Mouse (Mus musculus): ENCODE results near the gene Tspan3.

Gene Tspan3

GRCm38 (mm10) chr9:56158077-56158476 is 7.2 kb downstream of the Tspan3 start:
- in situ Hi-C loops (cut with MboI): no loop called here

GRCm38 (mm10) chr9:56154572-56154971 is 10.7 kb downstream of the Tspan3 start:
- in situ Hi-C loops (cut with MboI): no loop called here

- in situ Hi-C loops (cut with MboI): no loop called here
Observed at GRCm38 (mm10) chr9:56152482-56153007, 12.7 kb downstream of the Tspan3 start.

DNA sequence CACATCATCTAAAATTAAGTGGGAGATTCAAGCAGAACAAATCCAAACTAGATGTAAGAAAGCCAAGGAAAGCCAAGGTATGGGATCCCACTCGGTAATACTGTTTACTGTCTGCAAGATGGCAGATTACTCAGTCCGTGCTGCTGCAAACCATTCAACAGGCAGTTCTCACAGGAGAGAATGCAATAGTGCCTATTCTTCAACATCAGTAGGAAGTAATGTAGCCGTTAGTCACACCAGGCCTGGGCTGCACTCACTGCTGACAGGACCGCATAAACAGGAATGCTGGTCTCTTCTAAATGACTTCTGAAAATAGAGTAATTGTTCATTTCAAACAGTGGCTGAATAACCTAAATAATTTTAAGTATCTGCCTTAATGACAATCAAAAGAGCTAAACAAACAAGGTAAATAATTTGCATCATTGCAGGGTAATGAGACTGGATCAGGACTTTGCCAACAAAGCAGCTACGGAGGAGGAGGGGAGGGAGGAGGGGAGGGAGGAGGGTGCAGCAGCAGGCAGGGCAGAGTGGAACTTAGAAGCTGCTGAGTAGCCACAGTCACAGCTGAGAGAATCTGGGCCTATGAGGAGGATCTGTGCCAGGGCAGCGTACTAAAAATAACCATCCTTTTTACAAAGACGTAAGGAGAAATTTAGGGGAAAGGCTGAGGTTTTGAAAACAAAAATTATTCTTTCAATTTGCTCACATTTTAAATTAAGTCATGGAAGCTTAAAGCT is 13.4 kb downstream of the Tspan3 start:
- in situ Hi-C loops (cut with MboI): no loop called here

GRCm38 (mm10) chr9:56146326-56146923 is 18.9 kb downstream of the Tspan3 start:
- in situ Hi-C loops (cut with MboI): no loop called here

GRCm38 (mm10) chr9:56144366-56145003 is 20.8 kb downstream of the Tspan3 start:
- in situ Hi-C loops (cut with MboI): no loop called here

DNA sequence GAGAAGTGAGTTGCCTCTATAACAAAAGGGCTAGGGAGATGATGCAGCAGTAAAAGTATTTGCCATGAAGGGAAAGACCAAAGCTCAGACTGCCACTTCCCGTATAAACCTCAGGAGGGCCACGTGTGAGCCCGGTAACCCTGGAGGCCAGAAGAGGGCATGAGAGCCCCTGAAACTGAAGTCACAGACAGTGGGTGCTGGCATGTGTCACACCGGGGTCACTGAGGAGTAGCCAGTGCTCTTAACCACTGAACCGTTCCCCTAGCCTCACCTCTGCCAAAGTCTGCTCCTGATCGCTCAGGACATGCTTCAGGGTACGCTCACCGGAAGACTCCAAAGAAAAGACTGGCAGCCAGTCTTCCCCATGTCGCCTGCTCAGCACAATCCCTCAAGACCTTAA is 23.5 kb downstream of the Tspan3 start:
- in situ Hi-C loops (cut with MboI): no loop called here

GRCm38 (mm10) chr9:56135590-56136197 is 29.6 kb downstream of the Tspan3 start:
- in situ Hi-C loops (cut with MboI): no loop called here

- in situ Hi-C loops (cut with MboI): no loop called here
Observed at GRCm38 (mm10) chr9:56134614-56135013, 30.7 kb downstream of the Tspan3 start.

DNA sequence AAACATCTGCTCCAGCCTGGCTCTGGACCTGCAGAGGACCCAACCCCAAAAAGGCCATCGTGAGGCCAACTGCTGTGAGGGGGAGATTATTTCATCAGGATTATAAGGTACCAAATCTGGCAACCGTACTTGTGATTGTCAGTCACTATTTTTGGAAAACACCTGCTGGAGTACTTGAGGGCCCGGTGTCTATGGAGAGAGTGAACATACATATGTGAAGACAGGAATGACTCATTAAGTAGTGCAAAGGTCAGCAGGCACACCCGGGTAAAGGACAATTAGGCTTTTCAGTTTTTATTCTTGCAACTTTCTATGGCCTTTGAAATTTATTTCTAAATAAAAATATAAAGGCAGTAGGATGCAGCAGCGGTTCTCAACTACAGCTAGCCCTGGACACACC is 31.3 kb downstream of the Tspan3 start:
- in situ Hi-C loops (cut with MboI): no loop called here

GRCm38 (mm10) chr9:56131813-56132525 is 33.3 kb downstream of the Tspan3 start:
- in situ Hi-C loops (cut with MboI): no loop called here

DNA sequence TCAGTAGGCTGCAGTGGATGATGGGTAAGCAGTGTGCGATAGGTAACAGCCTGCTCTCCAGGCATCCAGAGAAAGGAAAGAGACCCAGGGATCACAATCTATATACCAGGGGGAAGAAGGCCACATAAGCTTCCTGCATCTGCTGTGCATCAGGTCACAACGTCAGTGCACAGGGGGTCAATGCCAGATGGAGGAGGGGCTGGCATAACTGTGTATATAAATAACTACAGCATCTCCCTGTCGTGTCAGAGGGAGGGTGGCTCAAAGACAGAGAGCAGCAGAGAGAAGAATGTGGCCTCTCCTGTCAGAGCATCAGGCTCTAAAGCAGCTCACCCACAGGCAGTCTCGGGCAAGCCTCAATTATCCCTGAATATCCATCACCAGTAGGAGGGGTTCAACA is 34.7 kb downstream of the Tspan3 start:
- in situ Hi-C loops (cut with MboI): no loop called here

GRCm38 (mm10) chr9:56129951-56130350 is 35.3 kb downstream of the Tspan3 start:
- in situ Hi-C loops (cut with MboI): no loop called here

DNA sequence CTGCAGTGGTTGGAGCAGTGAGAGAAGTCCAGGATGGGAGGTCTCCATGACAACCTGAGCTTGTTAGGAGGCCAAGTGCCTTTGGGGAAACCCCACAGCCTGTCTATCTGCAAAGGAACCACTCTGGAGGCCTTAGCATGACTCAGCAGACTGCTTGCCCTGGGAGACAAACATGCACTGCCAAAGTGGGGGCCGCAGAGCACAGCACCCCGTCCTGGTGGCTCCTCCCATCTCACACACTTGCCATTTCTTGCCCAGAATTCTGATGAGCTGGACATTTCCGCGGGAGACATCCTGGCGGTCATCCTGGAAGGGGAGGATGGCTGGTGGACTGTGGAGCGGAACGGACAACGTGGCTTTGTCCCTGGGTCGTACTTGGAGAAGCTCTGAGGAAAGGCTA is 36.9 kb downstream of the Tspan3 start:
- in situ Hi-C loops (cut with MboI): no loop called here

DNA sequence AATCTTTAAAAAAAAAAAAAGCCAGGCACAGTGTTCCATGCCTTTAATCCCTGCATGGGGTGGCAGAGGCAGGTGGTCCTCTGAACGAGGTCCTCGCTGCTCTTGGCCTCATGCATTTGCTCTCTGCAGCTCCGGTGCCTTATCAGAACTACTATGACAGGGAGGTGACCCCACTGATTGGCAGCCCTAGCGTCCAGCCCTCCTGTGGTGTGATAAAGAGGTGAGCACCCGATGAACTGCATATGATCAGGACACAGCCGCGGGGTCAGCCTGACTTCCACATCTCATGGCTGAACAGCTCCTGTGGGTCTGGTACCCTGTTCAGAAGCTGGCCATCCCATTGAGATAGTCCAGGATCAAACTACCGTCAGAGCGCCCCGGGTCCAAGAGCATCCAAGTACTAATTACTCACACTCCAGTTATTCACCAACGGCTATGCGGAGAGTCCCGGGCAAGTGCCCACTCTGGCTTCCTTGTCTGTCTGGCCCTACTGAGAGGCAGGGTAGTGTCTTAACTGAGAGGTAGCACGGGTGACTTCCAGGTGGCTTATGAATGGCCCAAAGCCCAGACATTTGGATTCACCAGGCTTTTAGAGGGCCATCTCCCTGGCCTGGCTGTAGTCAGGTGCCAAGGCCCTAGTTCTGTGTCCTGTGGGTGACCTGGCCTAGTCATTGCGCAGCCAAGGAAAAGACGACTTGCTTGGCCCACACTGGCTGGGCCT is 38.7 kb downstream of the Tspan3 start:
- in situ Hi-C loops (cut with MboI): no loop called here

GRCm38 (mm10) chr9:56124561-56124960 is 40.7 kb downstream of the Tspan3 start:
- in situ Hi-C loops (cut with MboI): no loop called here

DNA sequence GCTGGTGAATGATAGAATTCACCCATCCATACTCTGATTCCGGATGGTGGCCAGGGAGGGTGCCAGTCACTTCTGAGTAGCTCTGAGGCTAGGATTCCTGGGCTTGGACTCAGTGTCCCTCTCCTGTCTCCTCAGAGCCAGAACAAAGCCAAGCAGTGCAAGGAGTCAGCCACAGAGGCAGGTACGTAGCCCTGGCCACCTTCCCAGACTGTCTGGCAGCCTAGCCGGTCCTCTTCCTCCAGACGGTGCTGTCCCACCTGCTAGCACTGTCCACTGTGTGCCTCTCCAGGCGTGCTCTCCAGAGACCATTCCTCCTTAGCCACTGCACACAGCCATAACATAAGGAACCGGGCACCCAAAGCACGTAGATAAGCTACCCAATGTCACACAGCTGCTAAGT is 41.7 kb downstream of the Tspan3 start:
- in situ Hi-C loops (cut with MboI): no loop called here

DNA sequence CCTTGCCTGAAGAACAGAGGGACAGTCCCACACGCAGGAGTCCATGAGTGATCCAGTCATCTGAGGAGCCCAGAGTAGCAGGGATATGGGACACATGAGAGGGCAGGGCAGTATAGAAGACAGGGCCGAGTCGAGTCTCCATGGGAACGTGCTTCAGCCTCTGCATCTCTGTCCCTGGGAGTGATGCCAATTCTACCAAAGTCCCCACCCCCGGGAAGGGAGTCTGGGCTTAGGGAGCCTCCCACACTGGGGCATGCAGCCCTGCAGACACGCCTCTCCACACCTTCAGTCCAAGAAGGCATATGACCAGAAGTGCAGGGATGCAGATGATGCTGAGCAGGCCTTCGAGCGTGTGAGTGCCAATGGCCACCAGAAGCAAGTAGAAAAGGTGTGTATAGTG is 42.3 kb downstream of the Tspan3 start:
- in situ Hi-C loops (cut with MboI): no loop called here

GRCm38 (mm10) chr9:56121097-56121496 is 44.2 kb downstream of the Tspan3 start:
- in situ Hi-C loops (cut with MboI): no loop called here

- in situ Hi-C loops (cut with MboI): no loop called here
Observed at GRCm38 (mm10) chr9:56119651-56120050, 45.6 kb downstream of the Tspan3 start.

GRCm38 (mm10) chr9:56118582-56118981 is 46.7 kb downstream of the Tspan3 start:
- in situ Hi-C loops (cut with MboI): no loop called here

All from mature B cell (primary cell).